Mouse (Mus musculus) heart, embryonic 16.5 days (tissue): Measurements from ENCODE around the gene 4930522H14Rik. TPM values are rescaled to one million over a fixed set of nuclear protein-coding genes. Genes with fewer than 3 reads are reported as not detected.

Source experiments
- ATAC-seq: fragments of 200-750 bp; cut with Nextera tagmentation; replicated peaks from 2 replicates; pipeline ENCODE4 v1.8.0; 2017; ENCODE audit warnings: moderate number of reproducible peaks; ENCODE audit not compliant: insufficient read depth, low FRiP score; ENCODE audit errors: extremely low read depth
- H3K27ac ChIP-seq: fragments of 300-500 bp; sonication (generic); 2 replicates; pipeline ENCODE4 v1.5.1; 2014; ENCODE audit warnings: mild to moderate bottlenecking, low read length, control low read depth, moderate library complexity
- H3K27me3 ChIP-seq: fragments of 300-500 bp; sonication (generic); 2 replicates; pipeline ENCODE4 v1.6.1; 2014; ENCODE audit warnings: low read length, mixed read lengths; ENCODE audit not compliant: control insufficient read depth, insufficient read depth
- H3K36me3 ChIP-seq: fragments of 300-500 bp; sonication (generic); 2 replicates; pipeline ENCODE4 v1.6.1; 2014; ENCODE audit not compliant: control insufficient read depth, insufficient read depth
- H3K4me1 ChIP-seq: fragments of 300-500 bp; sonication (generic); 2 replicates; pipeline ENCODE4 v1.6.1; 2014; ENCODE audit warnings: low read length, mixed read lengths; ENCODE audit not compliant: control insufficient read depth, insufficient read depth
- H3K4me2 ChIP-seq: fragments of 300-500 bp; sonication (generic); 2 replicates; pipeline ENCODE4 v1.6.1; 2014; ENCODE audit warnings: low read depth, mild to moderate bottlenecking, control low read depth, low read length
- H3K4me3 ChIP-seq: fragments of 300-500 bp; sonication (generic); 2 replicates; pipeline ENCODE4 v1.5.1; 2014; ENCODE audit warnings: mild to moderate bottlenecking, control low read depth, low read length
- H3K9ac ChIP-seq: fragments of 300-500 bp; sonication (generic); 2 replicates; pipeline ENCODE4 v1.6.1; 2014; ENCODE audit warnings: low read length, control low read depth
- H3K9me3 ChIP-seq: fragments of 300-500 bp; sonication (generic); replicated peaks from 2 replicates; pipeline ENCODE4 v1.6.1; 2016; ENCODE audit warnings: low read length; ENCODE audit not compliant: control insufficient read depth
- WGBS: fragments of 180-500 bp; shearing (Covaris S2); extraction: QIAGEN DNeasy Blood & Tissue Kit; methylation state at CpG from one replicate; pipeline ENCODE4 v1.1.7; 2014; 5-methylcytosine and 5-hydroxymethylcytosine counted together
- polyA plus RNA-seq: library from polyadenylated mRNA; unstranded; fragments of >200 nt; fragmentation: Nextera tagmentation; extraction: Ambion mirVana; gene quantifications from 2 replicates; pipeline ENCODE4 v1.2.1, GENCODE M21; 2015

4930522H14Rik gene
- not detected in 2 replicates for polyA plus RNA-seq

DNA sequence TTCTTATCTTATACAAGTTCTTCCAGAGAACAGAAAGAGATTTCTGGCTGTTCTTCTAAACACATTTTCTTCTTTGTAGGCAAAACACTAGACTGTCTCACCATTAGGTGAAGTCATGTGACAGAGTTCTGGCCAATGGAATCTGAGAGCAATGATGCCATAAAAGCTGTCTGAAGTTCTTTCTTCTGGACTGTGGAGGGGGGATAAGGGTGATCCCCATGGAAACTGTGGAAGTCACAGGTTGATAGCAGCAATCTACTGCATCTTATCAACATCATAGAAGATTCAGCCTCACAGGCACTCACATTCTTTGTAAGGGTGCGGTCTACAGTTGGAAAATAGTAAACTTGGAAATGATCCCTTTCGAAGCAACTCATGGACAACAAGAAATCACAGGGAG, at the start of gene 4930522H14Rik:
Gene 4930522H14Rik, minus strand, starts transcription at position 187 of the 400 bp plus-strand sequence.
- Histone ChIP-seq H3K9ac (no peak within 1 kb of the TSS), H3K36me3 (no peaks in the 10 kb centered on the region), H3K4me1 (no peaks in the 10 kb centered on the region), H3K9me3 (no peaks in the 10 kb centered on the region), H3K27me3 (no peaks in the 10 kb centered on the region), H3K27ac (no peak within 1 kb of the TSS), H3K4me3 (no peak within 1 kb of the TSS), H3K4me2 (no peak within 1 kb of the TSS)
- WGBS, result 92% methylated on average over 2 of the region's 2 CpGs
- no peak for ATAC-seq

DNA sequence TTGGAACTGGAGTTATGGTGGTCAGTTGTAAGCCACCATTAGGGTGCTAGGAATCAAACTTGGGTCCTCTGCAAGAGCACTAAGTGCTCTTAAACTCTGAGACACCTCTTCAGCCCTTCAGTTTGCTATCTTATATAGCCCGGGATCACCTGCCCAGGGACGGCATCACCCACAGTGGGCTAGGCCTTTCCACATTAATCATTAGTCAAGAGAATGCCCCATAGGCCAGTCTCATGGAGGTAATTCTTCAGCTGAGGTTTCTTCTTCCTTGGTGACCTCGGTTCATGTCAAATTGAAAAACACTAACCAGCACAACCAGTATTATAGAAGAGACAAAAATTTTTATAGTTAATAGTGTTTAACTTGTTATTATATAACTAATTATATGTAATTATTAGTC, 47.3 kb upstream of the 4930522H14Rik start:
- no peak for ATAC-seq
- H3K9ac ChIP-seq, result no peak overlapping the region
- H3K4me3 ChIP-seq, result no peak overlapping the region
- no peaks in the 10 kb centered on the region for H3K9me3 ChIP-seq
- no peaks in the 10 kb centered on the region for H3K27me3 ChIP-seq
- WGBS, result 79% methylated on average over 3 of the region's 3 CpGs
- no peaks in the 10 kb centered on the region for H3K36me3 ChIP-seq
- H3K4me1 ChIP-seq, result no peaks in the 10 kb centered on the region
- no peak overlapping the region for H3K4me2 ChIP-seq
- no peak overlapping the region for H3K27ac ChIP-seq

DNA sequence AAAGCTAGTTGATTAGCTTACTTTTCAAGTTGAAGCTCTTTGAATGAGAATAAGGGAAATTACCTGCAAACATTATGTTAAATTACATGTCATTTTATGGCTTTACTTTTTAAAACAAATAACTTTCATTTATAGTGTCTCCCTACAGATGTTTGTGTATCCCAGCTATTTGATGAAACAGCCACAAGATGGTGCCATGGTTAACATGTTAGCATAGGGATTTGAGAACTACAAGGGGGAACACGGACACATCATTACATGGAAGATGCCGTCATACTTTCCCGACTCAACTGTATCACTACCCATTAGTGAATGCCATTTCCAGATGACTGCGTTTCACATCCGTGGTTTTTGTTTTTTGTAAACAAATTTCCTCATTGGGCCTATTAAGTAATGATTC, 45.8 kb upstream of the 4930522H14Rik start:
- WGBS, result 64% methylated on average over 5 of the region's 5 CpGs
- Histone ChIP-seq H3K27me3 (no peaks in the 10 kb centered on the region), H3K9me3 (no peaks in the 10 kb centered on the region), H3K27ac (no peak overlapping the region), H3K9ac (no peak overlapping the region), H3K36me3 (no peaks in the 10 kb centered on the region), H3K4me1 (no peaks in the 10 kb centered on the region), H3K4me3 (no peak overlapping the region), H3K4me2 (no peak overlapping the region)
- no peak for ATAC-seq

DNA sequence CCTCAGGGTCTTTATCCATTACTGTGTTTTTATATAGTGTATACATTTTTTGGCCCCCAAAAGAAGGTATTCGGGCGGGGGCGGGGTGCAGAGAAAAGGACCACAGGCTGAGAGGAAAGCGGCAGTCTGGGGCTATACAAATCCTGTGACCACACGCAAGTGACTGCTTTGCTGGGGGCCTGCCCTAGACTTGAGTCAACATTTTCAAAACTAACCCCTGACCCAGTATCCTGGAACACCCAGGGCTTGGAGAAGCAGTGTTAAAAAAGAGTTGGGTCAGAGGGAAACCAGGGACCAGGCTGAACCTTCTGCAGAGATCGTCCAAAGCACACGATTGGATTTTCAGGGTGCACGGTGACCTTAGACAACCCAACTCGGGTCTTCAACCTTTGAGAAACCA, 43.7 kb upstream of the 4930522H14Rik start:
- no peaks in the 10 kb centered on the region for H3K4me1 ChIP-seq
- H3K27me3 ChIP-seq, result no peaks in the 10 kb centered on the region
- no peak for ATAC-seq
- no peak overlapping the region for H3K27ac ChIP-seq
- H3K4me2 ChIP-seq, result no peak overlapping the region
- no peaks in the 10 kb centered on the region for H3K9me3 ChIP-seq
- no peaks in the 10 kb centered on the region for H3K36me3 ChIP-seq
- H3K9ac ChIP-seq, result no peak overlapping the region
- no peak overlapping the region for H3K4me3 ChIP-seq
- 78% methylated on average over 9 of the region's 9 CpGs for WGBS

DNA sequence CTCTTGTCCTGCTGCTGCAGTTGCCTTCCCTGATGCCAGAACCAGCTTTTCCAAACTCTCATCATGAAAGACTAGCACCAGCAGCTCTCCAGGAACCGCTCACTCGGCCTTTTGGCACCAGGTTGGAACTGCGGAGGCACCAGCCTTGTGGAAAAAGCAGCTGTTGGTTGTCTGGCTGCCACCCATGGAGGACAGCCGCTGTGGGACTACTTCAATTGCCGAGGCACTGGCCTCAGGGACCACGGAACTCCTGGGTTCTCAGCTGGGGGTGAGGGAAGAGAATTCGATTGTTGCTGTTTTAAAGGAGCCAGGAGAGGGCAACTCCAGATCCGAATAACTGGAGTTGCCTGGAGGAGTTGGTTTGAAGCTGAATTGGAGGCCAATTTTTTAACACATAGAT, 43.2 kb upstream of the 4930522H14Rik start:
- H3K4me3 ChIP-seq, result no peak overlapping the region
- 26% methylated on average over 8 of the region's 8 CpGs for WGBS
- no peaks in the 10 kb centered on the region for H3K4me1 ChIP-seq
- H3K36me3 ChIP-seq, result no peaks in the 10 kb centered on the region
- no peak for ATAC-seq
- H3K9ac ChIP-seq, result no peak overlapping the region
- no peak overlapping the region for H3K27ac ChIP-seq
- no peaks in the 10 kb centered on the region for H3K9me3 ChIP-seq
- no peaks in the 10 kb centered on the region for H3K27me3 ChIP-seq
- no peak overlapping the region for H3K4me2 ChIP-seq

DNA sequence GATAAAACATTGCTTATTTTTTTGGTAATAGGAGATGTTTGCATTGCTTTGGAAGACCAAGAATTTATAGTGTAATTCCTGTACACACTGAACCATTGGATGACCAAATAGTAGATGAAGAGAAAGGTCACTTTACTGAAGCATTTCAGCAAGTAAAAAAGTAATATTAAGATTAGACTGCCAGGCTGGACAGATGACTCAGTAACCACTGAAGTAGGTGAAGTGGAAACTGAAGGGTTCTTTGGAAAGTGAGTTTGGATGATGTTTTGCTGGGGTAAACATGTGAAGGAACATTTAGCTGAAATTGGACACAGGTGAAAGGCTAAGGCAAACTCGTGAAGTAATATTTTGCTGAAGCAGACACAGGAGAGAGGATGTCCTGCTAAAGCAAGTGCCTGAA, 41.5 kb upstream of the 4930522H14Rik start:
- no peak overlapping the region for H3K9ac ChIP-seq
- no peak overlapping the region for H3K4me3 ChIP-seq
- no peak overlapping the region for H3K4me2 ChIP-seq
- WGBS, result 79% methylated on average over 1 of the region's 1 CpGs
- no peaks in the 10 kb centered on the region for H3K4me1 ChIP-seq
- no peaks in the 10 kb centered on the region for H3K36me3 ChIP-seq
- no peak overlapping the region for H3K27ac ChIP-seq
- H3K9me3 ChIP-seq, result no peaks in the 10 kb centered on the region
- H3K27me3 ChIP-seq, result no peaks in the 10 kb centered on the region
- ATAC-seq, result no peak

DNA sequence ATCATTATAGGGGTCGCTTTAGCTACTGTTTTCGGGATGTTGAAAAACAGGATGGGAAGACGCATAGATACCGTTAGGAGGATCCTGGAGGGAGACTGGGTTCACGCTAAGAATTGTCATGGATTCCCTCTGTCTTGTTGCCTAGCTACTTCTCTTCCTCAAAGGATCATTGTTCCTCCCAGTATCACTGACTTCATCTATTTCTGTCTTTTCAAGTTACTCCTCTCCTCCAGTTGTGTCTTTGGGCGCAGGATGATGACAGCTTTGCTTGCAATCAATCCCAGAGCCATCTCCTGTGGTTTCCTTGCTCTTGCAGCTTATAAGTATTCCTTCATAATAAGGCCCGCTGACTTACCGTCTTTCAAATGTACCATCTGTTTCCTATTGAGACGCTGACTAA, 38.3 kb upstream of the 4930522H14Rik start:
- Histone ChIP-seq H3K9ac (no peak overlapping the region), H3K36me3 (no peaks in the 10 kb centered on the region), H3K9me3 (no peaks in the 10 kb centered on the region), H3K4me2 (no peak overlapping the region), H3K27ac (no peak overlapping the region), H3K4me1 (no peaks in the 10 kb centered on the region), H3K27me3 (no peaks in the 10 kb centered on the region), H3K4me3 (no peak overlapping the region)
- ATAC-seq, result no peak
- 84% methylated on average over 9 of the region's 9 CpGs for WGBS

DNA sequence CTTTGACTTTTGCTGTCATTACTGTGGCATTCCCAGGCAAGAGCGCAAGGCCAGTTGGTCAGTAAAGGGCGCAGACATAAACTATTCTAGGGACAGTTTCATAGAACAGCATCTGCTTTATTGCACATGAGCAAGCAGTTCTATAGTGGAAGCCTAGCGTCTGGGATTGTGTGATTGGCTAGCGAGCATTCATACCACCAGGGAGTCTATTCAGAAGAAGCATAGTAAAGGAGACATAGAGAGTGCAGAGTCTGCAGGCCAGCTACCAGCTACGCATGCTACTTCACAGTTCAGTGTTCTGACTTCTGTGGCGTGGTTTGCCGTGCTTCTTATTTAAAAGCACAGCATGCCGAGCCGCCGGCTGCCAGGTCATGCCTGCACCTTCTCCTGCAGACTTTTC, 37.9 kb upstream of the 4930522H14Rik start:
- no peaks in the 10 kb centered on the region for H3K27me3 ChIP-seq
- no peak for ATAC-seq
- 83% methylated on average over 10 of the region's 10 CpGs for WGBS
- H3K4me2 ChIP-seq, result no peak overlapping the region
- no peak overlapping the region for H3K27ac ChIP-seq
- H3K9ac ChIP-seq, result no peak overlapping the region
- H3K9me3 ChIP-seq, result no peaks in the 10 kb centered on the region
- H3K36me3 ChIP-seq, result no peaks in the 10 kb centered on the region
- no peaks in the 10 kb centered on the region for H3K4me1 ChIP-seq
- H3K4me3 ChIP-seq, result no peak overlapping the region

DNA sequence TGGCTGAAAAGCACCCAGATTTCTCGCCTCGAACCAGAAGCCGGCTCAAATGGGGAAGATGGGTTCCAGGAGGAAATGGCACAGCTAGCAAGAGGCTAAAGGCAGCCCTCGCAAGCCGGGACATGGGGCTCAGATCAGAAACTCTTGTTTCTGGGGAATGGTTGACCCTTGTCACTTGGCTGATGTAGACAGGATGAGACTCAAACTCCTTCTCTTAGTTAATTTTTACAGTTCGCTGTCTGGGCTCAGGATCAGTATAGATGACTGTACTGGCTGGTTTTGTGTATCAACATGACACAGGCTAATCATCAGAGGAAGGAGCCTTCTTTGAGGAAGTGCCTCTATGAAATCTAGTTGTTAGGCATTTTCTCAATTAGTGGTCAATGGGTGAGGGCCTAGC, 33.6 kb upstream of the 4930522H14Rik start:
- 79% methylated on average over 6 of the region's 6 CpGs for WGBS
- H3K27ac ChIP-seq, result no peak overlapping the region
- no peak for ATAC-seq
- no peak overlapping the region for H3K4me2 ChIP-seq
- H3K9ac ChIP-seq, result no peak overlapping the region
- H3K36me3 ChIP-seq, result no peaks in the 10 kb centered on the region
- no peaks in the 10 kb centered on the region for H3K27me3 ChIP-seq
- H3K9me3 ChIP-seq, result no peaks in the 10 kb centered on the region
- no peaks in the 10 kb centered on the region for H3K4me1 ChIP-seq
- H3K4me3 ChIP-seq, result no peak overlapping the region
